Comparison of ENCODE assay signal across 10 mouse cellular contexts in the genomic region with DNA sequence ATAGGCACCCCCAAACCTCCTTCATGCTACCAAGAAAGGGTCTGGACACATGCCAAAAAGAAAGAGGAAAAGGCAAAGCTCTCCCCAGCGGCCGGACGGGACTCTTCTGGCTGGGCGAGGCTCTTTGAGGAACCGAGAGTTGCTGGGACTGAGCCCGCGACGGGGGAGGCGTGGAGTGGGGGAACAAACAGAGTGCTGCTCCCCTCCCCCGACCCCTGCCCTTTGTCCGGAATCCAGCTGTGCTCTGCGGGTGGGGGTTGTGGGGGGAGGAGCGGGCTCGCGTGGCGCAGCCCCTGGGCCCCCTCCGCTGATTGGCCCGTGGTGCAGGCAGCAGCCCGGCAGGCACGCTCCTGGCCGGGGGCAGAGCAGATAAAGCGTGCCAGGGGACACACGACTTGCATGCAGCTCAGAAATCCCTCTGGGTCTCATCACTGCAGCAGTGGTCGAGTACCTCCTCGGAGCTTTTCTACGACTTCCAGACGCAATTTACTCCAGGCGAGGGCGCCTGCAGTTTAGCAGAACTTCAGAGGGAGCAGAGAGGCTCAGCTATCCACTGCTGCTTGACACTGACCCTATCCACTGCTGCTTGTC. TPM values are rescaled to one million over a fixed set of nuclear protein-coding genes. Genes with fewer than 3 reads are reported as not detected.
A peak's percentile ranks its signal among the peaks of the same experiment; 100 is the strongest.
DNase-seq lines count a peak whose midpoint lies in the region; ATAC-seq and TF ChIP-seq lines count a peak whose summit lies in the region.
"Had no signal": no experiment of that assay in that cellular context is flagged by ENCODE, and none has a peak within 500 bp of the region (broad histone marks: within the 10 kb centered on the region; RNA-seq: fewer than 3 reads in every experiment).

A gene (plus strand): TSS at position 400 of the 591 bp plus-strand sequence.

- in situ Hi-C loops in CH12.LX (cut with MboI; ENCODE audit: low pct_ligation_motif_present, low pct_unique_long_range_greater_than_20kb, low sequenced_read_pairs) (no loop called here), ES-E14 (cut with MboI; ENCODE audit: low sequenced_read_pairs in 2 of 2, unreplicated experiment in 2 of 2) (no loop called here)

- DNase-seq in CH12.LX (ENCODE audit: extremely low read depth) (peak; percentile 19), ES-E14 (ENCODE audit: low read depth, low spot score) (no peak)
- no peak for DNase-seq in hindbrain, embryonic 11.5 days (ENCODE audit: low spot score)
- DNase-seq in thymus, postnatal 25 days, result no peak
- DNase-seq in adrenal gland, adult 18-20 months (ENCODE audit: low spot score in 2 of 2), result no peak
- DNase-seq in adrenal gland, adult 2 months, result no peak
- no peak for DNase-seq in cerebellum, postnatal 36 days
- DNase-seq: retina, postnatal 1 day had no signal

- H3K27me3 ChIP-seq in CH12.LX (replicated peaks), result peaks cover 86% of the 10 kb centered on the region
- H3K27me3 ChIP-seq in hindbrain, embryonic 11.5 days (ENCODE audit: control insufficient read depth, insufficient read depth, low read length), result peaks cover 100% of the 10 kb centered on the region

- H3K36me3 ChIP-seq in CH12.LX (replicated peaks in 1 of 2; ENCODE audit: control insufficient read depth in 1 of 2, insufficient read depth in 1 of 2, low read length in 1 of 2) (no peaks in the 10 kb centered on the region), ES-E14 (ENCODE audit: control insufficient read depth, insufficient read depth, low read length, poor library complexity, severe bottlenecking) (no peaks in the 10 kb centered on the region)
- no peaks in the 10 kb centered on the region for H3K36me3 ChIP-seq in hindbrain, embryonic 11.5 days (ENCODE audit: control insufficient read depth, insufficient read depth, low read length)

- peaks cover 10% of the 10 kb centered on the region for H3K9me3 ChIP-seq in CH12.LX (replicated peaks; ENCODE audit: low read length)
- no peaks in the 10 kb centered on the region for H3K9me3 ChIP-seq in ES-E14 (ENCODE audit: control insufficient read depth, insufficient read depth, low read depth, low read length)
- H3K9me3 ChIP-seq in hindbrain, embryonic 11.5 days (ENCODE audit: control insufficient read depth, low read length), result no peaks in the 10 kb centered on the region

- no peak for TF ChIP-seq RAD21 in CH12.LX (IDR thresholded peaks at IDR 0.05; ENCODE audit: low read depth, low read length)

- H3K9ac ChIP-seq in CH12.LX (ENCODE audit: insufficient read depth, low read depth) (no peak within 1 kb of the TSS), ES-E14 (ENCODE audit: insufficient read depth, low read depth, low read length, poor library complexity, severe bottlenecking) (peak within 1 kb of the TSS; percentile 22; the same call in 1 of the 2 replicates)
- H3K9ac ChIP-seq in hindbrain, embryonic 11.5 days (ENCODE audit: low read depth, low read length), result 0 out of 2 replicates have a peak within 1 kb of the TSS, but pooled peaks have one; percentile 23

- H3K4me1 ChIP-seq in CH12.LX (ENCODE audit: control insufficient read depth in 1 of 2, insufficient read depth in 2 of 2), result peaks cover 14 to 43% of the 10 kb centered on the region in 2 experiments
- H3K4me1 ChIP-seq in ES-E14 (ENCODE audit: control insufficient read depth in 2 of 2, insufficient read depth in 2 of 2, low read length in 2 of 2, poor library complexity in 1 of 2), result peaks cover 4 to 36% of the 10 kb centered on the region in 2 experiments; a peak in 3 of 4 replicates
- H3K4me1 ChIP-seq in hindbrain, embryonic 11.5 days (replicated peaks; ENCODE audit: control insufficient read depth, insufficient read depth, low read length), result peaks cover 3% of the 10 kb centered on the region

- no peak for ATAC-seq in hindbrain, embryonic 11.5 days (ENCODE audit: low FRiP score)
- peak; percentile 83 for ATAC-seq in megakaryocyte, adult 5-6 weeks (ENCODE audit: poor library complexity, severe bottlenecking)

- under 1% methylated on average over 28 of the region's 29 CpGs for WGBS in hindbrain, embryonic 11.5 days

- no peak for TF ChIP-seq CTCF in CH12.LX (conservative IDR thresholded peaks at IDR 0.05 in 1 of 2, IDR thresholded peaks at IDR 0.05 in 1 of 2; ENCODE audit: low read depth in 2 of 2, low read length in 2 of 2)

- H3K27ac ChIP-seq in CH12.LX (ENCODE audit: insufficient read depth, low read depth), result no peak within 1 kb of the TSS
- H3K27ac ChIP-seq in ES-E14 (ENCODE audit: insufficient read depth, low read depth, low read length, poor library complexity, severe bottlenecking), result no peak within 1 kb of the TSS
- no peak within 1 kb of the TSS for H3K27ac ChIP-seq in hindbrain, embryonic 11.5 days (ENCODE audit: low read depth, low read length)

- TF ChIP-seq POLR2A in CH12.LX (IDR thresholded peaks at IDR 0.05; ENCODE audit: low read depth, low read length), result no peak

- TF ChIP-seq EP300 in CH12.LX (IDR thresholded peaks at IDR 0.05; ENCODE audit: low read length), result 0 out of 2 replicates have a peak, but pooled peaks have one; percentile 18

- H3K4me2 ChIP-seq in CH12.LX (ENCODE audit: insufficient read depth, low read depth, poor library complexity, severe bottlenecking), result peak within 1 kb of the TSS; percentile 96
- peak within 1 kb of the TSS; percentile 38 for H3K4me2 ChIP-seq in hindbrain, embryonic 11.5 days (replicated peaks; ENCODE audit: low read depth, low read length)

- dilution Hi-C loops in CH12.LX (cut with MboI; ENCODE audit: extremely low pct_ligation_motif_present, extremely low pct_unique_long_range_greater_than_20kb, low sequenced_read_pairs), result no loop called here

- H3K4me3 ChIP-seq in CH12.LX (replicated peaks in 1 of 3; ENCODE audit: low read depth in 2 of 3, low read length in 2 of 3, poor library complexity in 1 of 3) (peak within 1 kb of the TSS in 1 of 3 experiments; percentile 40), ES-E14 (ENCODE audit: insufficient read depth in 1 of 2, low read depth in 1 of 2, low read length in 2 of 2, poor library complexity in 1 of 2, severe bottlenecking in 1 of 2) (peak within 1 kb of the TSS; percentile 36 to 38)
- H3K4me3 ChIP-seq in hindbrain, embryonic 11.5 days (ENCODE audit: low read depth, low read length), result peak within 1 kb of the TSS; percentile 26

- H3K79me2 ChIP-seq in CH12.LX (replicated peaks; ENCODE audit: control insufficient read depth, extremely low read depth, insufficient read depth, poor library complexity, severe bottlenecking), result no peaks in the 10 kb centered on the region

TF ChIP-seq in CH12.LX, 34 proteins besides CTCF, POLR2A, EP300 and RAD21 (continues in another document):
- no peak for TF ChIP-seq SIN3A (IDR thresholded peaks at IDR 0.05; ENCODE audit: low read length)
- TF ChIP-seq MAFK (IDR thresholded peaks at IDR 0.05; ENCODE audit: insufficient replicate concordance, low read length), result no peak
- no peak for TF ChIP-seq PAX5 (IDR thresholded peaks at IDR 0.05; ENCODE audit: low read length)
- TF ChIP-seq ZNF384 (IDR thresholded peaks at IDR 0.05; ENCODE audit: low read depth, low read length), result no peak
- TF ChIP-seq JUND (conservative IDR thresholded peaks at IDR 0.05; ENCODE audit: low read depth, low read length), result no peak
- peak; percentile 64; the same call in 1 of the 2 replicates for TF ChIP-seq CHD2 (IDR thresholded peaks at IDR 0.05; ENCODE audit: low read length)
- TF ChIP-seq BHLHE40 (IDR thresholded peaks at IDR 0.05; ENCODE audit: low read depth, low read length), result peak; percentile 52; the same call in 1 of the 2 replicates
- no peak for TF ChIP-seq TCF12 (IDR thresholded peaks at IDR 0.05; ENCODE audit: low read depth, low read length)
- no peak for TF ChIP-seq USF1 (IDR thresholded peaks at IDR 0.05; ENCODE audit: low read depth, low read length)
- no peak for TF ChIP-seq ZKSCAN1 (IDR thresholded peaks at IDR 0.05; ENCODE audit: borderline replicate concordance, low read depth, low read length)
- no peak for TF ChIP-seq POLR2AphosphoS2 (IDR thresholded peaks at IDR 0.05; ENCODE audit: low read depth, low read length)
- no peak for TF ChIP-seq HCFC1 (IDR thresholded peaks at IDR 0.05; ENCODE audit: low read depth, low read length)
- no peak for TF ChIP-seq MXI1 (IDR thresholded peaks at IDR 0.05; ENCODE audit: low read depth, low read length)
- TF ChIP-seq MAZ (IDR thresholded peaks at IDR 0.05; ENCODE audit: low read depth, low read length), result peak; percentile 78
- no peak for TF ChIP-seq ELF1 (IDR thresholded peaks at IDR 0.05; ENCODE audit: low read depth, low read length)

TF ChIP-seq in ES-E14, 5 proteins besides CTCF, POLR2A, EP300 and RAD21:
- TF ChIP-seq MAFK (IDR thresholded peaks at IDR 0.05; ENCODE audit: insufficient read depth, low read depth, low read length) (no peak), HCFC1 (IDR thresholded peaks at IDR 0.05; ENCODE audit: borderline replicate concordance, insufficient read depth, low read length) (no peak), CHD2 (IDR thresholded peaks at IDR 0.05; ENCODE audit: low read depth, low read length) (no peak), ZNF384 (IDR thresholded peaks at IDR 0.05; ENCODE audit: low read depth, low read length) (no peak), ZC3H11A (IDR thresholded peaks at IDR 0.05; ENCODE audit: borderline replicate concordance, low read depth, low read length) (no peak)
TF ChIP-seq in ES-E14: peak in this region for 0.

RNA-seq across cellular contexts. Expression of the gene that starts here (rescaled TPM):
- total RNA-seq in CH12.LX (2012; rRNA removed), result not detected in 2 replicates
- not detected in 2 replicates for total RNA-seq in CH12.LX (2014; rRNA removed)
- polyA plus RNA-seq in CH12.LX (2012; ENCODE audit: insufficient read length, low read depth), result not detected in 2 replicates
- total RNA-seq in ES-E14 (2012; rRNA removed), result 0.63 and 0.94 TPM in 2 replicates
- 2.1 and 2.5 TPM in 2 replicates for polyA plus RNA-seq in hindbrain, embryonic 11.5 days (2014; fragmentation: Nextera tagmentation; extraction: Ambion mirVana)
- not detected in 2 replicates for total RNA-seq in megakaryocyte, adult 5-6 weeks (2015)
- total RNA-seq in megakaryocyte, adult 5-6 weeks (2017), result not detected in 2 replicates
- not detected for total RNA-seq in adrenal gland, adult 18-20 months (2021)
- not detected for total RNA-seq in adrenal gland, adult 2 months (2021)
- 0.07 TPM in 1 of 2 replicates, not detected in the other for polyA plus RNA-seq in adrenal gland, adult 2 months (2012; rRNA removed)
- total RNA-seq: heart, postnatal 14 days had no signal

Comparison
In these comparisons a context has a peak if more than half of its experiments do, and no peak if none do; other contexts are left out.
1. Peak in DNase-seq and H3K4me2 ChIP-seq in CH12.LX; RNA of the gene not detected or under 1 TPM.
2. Peak in ATAC-seq in megakaryocyte, adult 5-6 weeks; RNA of the gene not detected or under 1 TPM.